Mouse (Mus musculus) limb, embryonic 13.5 days (tissue): Measurements from ENCODE around the gene Cmtm4. TPM values are rescaled to one million over a fixed set of nuclear protein-coding genes. Genes with fewer than 3 reads are reported as not detected.

Source experiments
- ATAC-seq: fragments of 200-750 bp; cut with Nextera tagmentation; 2 replicates; pipeline ENCODE4 v1.8.0; 2017; ENCODE audit warnings: low read depth, moderate number of reproducible peaks, moderate TSS enrichment; ENCODE audit not compliant: low FRiP score
- H3K27ac ChIP-seq: fragments of 300-500 bp; sonication (generic); 2 replicates; pipeline ENCODE4 v1.5.1; 2015; ENCODE audit warnings: inconsistent platforms, mild to moderate bottlenecking, moderate library complexity
- H3K27me3 ChIP-seq: fragments of 300-500 bp; sonication (generic); 2 replicates; pipeline ENCODE4 v1.6.1; 2015; ENCODE audit warnings: mild to moderate bottlenecking, inconsistent platforms
- H3K36me3 ChIP-seq: fragments of 300-500 bp; sonication (generic); 2 replicates; pipeline ENCODE4 v1.6.1; 2015; ENCODE audit warnings: inconsistent platforms, mild to moderate bottlenecking, moderate library complexity
- H3K4me1 ChIP-seq: fragments of 300-500 bp; sonication (generic); 2 replicates; pipeline ENCODE4 v1.6.1; 2015; ENCODE audit warnings: inconsistent platforms
- H3K4me2 ChIP-seq: fragments of 300-500 bp; sonication (generic); replicated peaks from 2 replicates; pipeline ENCODE4 v1.6.1; 2015; ENCODE audit warnings: inconsistent platforms, mild to moderate bottlenecking, moderate library complexity
- H3K4me3 ChIP-seq: fragments of 300-500 bp; sonication (generic); 2 replicates; pipeline ENCODE4 v1.5.1; 2015; ENCODE audit warnings: moderate library complexity, mild to moderate bottlenecking, inconsistent platforms
- H3K9ac ChIP-seq: fragments of 300-500 bp; sonication (generic); 2 replicates; pipeline ENCODE4 v1.6.1; 2015; ENCODE audit warnings: mild to moderate bottlenecking, inconsistent platforms
- H3K9me3 ChIP-seq: fragments of 300-500 bp; sonication (generic); 2 replicates; pipeline ENCODE4 v1.6.1; 2016; ENCODE audit warnings: inconsistent platforms
- WGBS: fragments of 180-500 bp; shearing (Covaris S2); methylation state at CpG from one replicate; pipeline ENCODE4 v1.1.7; 2015; 5-methylcytosine and 5-hydroxymethylcytosine counted together
- polyA plus RNA-seq: library from polyadenylated mRNA; unstranded; fragments of >200 nt; fragmentation: Nextera tagmentation; extraction: Ambion mirVana; gene quantifications from 2 replicates; pipeline ENCODE4 v1.2.1, GENCODE M21; 2015

Gene Cmtm4
- polyA plus RNA-seq, 1 experiment from 2014 or later: 3.0 TPM

DNA sequence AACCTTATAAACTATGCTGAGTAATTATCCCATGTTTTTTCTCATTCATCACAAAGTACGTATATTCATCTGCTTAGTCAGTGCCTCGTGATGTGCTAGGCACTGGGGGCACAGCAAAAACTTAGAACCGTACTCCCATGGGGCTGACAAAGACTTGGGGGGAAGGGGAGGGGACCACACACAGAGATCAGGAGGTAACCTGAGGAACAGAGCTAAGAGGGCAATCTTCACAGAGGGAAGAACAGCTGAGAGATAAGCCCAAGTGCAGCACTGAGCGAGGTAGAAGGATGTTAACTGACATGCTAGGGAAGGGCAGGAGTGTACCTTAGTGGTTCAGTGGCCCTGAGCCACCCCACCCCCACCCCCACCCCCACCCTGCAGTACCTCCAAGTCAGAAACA, 8.9 kb downstream of the Cmtm4 start:
- Histone ChIP-seq H3K9ac (no peak overlapping the region), H3K9me3 (no peaks in the 10 kb centered on the region), H3K27me3 (no peaks in the 10 kb centered on the region), H3K27ac (no peak overlapping the region), H3K4me1 (peaks cover 51% of the 10 kb centered on the region), H3K4me2 (peak overlapping the region; percentile 32), H3K4me3 (no peak overlapping the region), H3K36me3 (no peaks in the 10 kb centered on the region)
- peak; percentile 65; the same call in 1 of the 2 replicates for ATAC-seq
- 13% methylated on average over 4 of the region's 4 CpGs for WGBS

DNA sequence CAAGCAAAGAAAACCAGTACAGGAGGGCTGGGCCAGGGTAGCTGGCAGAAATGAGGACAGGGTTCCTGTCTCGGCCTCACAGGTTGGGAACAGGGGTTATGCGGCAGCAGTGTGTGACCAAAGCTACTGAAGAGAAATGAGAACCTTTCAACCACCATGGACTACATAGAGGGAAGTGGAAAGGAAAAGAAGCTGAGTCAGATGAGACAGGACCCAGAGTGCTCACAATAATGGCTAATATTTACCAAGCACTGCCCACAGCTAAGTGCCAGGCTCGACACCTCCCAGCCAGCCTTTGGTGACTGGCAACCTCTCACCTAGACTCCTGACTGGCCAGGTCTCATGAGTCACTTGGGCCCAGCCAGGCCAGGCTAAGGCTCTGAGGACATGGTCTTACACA, 11.6 kb downstream of the Cmtm4 start:
- ATAC-seq: no peak
- Histone ChIP-seq H3K36me3 (no peaks in the 10 kb centered on the region), H3K27ac (no peak overlapping the region), H3K4me2 (no peak overlapping the region), H3K9ac (no peak overlapping the region), H3K9me3 (no peaks in the 10 kb centered on the region), H3K4me3 (no peak overlapping the region), H3K4me1 (peaks cover 66% of the 10 kb centered on the region), H3K27me3 (no peaks in the 10 kb centered on the region)
- 76% methylated on average over 3 of the region's 3 CpGs for WGBS

DNA sequence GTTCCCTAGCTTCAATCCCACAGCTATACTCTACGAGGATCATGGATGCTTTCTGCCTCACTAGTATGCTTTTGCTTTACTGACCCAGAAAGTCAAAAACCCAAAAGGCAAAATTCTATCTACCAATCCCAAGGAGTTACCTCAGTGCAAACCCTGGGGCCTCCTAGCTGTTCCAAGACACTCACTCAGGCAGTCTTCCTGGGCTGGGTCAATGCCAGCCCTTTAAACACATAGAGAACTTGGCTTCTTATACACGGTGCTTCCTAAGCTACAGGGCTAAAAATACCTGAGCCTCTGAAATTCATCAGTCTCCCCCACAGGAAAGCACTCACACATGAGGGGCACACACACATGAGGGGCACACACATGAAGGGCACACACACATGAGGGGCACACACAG, 12.3 kb downstream of the Cmtm4 start:
- Histone ChIP-seq H3K9ac (no peak overlapping the region), H3K4me2 (no peak overlapping the region), H3K4me3 (no peak overlapping the region), H3K36me3 (no peaks in the 10 kb centered on the region), H3K4me1 (peaks cover 66% of the 10 kb centered on the region), H3K27ac (no peak overlapping the region), H3K27me3 (no peaks in the 10 kb centered on the region), H3K9me3 (no peaks in the 10 kb centered on the region)
- ATAC-seq: no peak
- 55% methylated on average over 2 of the region's 2 CpGs for WGBS

DNA sequence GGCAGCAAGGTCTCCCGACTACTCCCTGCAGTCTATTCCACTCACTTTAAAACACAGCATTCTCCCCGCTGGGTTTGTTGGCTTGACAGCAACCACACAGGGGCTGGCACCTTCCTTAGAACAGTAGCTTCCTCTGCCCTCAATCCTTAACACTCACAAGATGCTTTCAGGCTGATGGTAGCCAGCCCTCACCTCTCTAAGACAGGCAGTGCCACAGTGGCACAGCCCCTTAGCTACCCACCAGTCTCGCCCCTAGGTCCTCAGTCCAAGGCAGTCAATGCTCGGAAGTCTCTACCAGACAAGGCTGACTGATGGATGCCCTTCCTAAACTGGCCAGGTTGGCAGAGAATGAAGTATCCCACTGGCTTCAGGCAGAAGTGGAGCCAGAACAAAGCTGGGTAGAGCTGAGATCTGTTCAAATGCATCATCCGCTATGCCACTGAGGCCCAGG, 14.6 kb downstream of the Cmtm4 start:
- Histone ChIP-seq H3K36me3 (no peaks in the 10 kb centered on the region), H3K4me3 (no peak overlapping the region), H3K27ac (no peak overlapping the region), H3K4me1 (peaks cover 49% of the 10 kb centered on the region), H3K9me3 (no peaks in the 10 kb centered on the region), H3K9ac (0 out of 2 replicates have a peak overlapping the region, but pooled peaks have one; percentile 43), H3K27me3 (no peaks in the 10 kb centered on the region), H3K4me2 (no peak overlapping the region)
- WGBS: 83% methylated on average over 5 of the region's 5 CpGs
- ATAC-seq: no peak

DNA sequence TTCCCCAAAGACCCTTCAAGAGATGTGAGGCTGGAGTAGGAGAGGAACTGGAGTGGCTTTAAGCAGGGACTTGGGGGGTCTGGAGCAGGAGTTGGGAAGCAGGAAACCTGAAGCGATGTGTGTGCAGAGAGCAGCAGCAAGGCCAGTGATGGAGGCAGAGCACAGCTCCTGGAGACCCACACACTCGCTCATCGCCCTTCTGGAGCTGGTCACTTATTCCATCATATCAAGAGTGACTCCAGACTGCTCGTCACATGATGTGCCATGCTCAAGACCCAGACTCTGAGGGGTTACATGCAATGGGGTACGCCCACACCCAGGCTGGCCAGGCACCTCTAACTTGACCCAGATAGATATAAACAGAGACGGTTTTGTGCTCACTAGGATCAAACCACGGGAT, 15.3 kb downstream of the Cmtm4 start:
- Histone ChIP-seq H3K4me2 (no peak overlapping the region), H3K36me3 (no peaks in the 10 kb centered on the region), H3K27me3 (no peaks in the 10 kb centered on the region), H3K27ac (no peak overlapping the region), H3K9ac (no peak overlapping the region), H3K9me3 (no peaks in the 10 kb centered on the region), H3K4me1 (peaks cover 49% of the 10 kb centered on the region), H3K4me3 (no peak overlapping the region)
- WGBS: 86% methylated on average over 7 of the region's 7 CpGs
- ATAC-seq: no peak

DNA sequence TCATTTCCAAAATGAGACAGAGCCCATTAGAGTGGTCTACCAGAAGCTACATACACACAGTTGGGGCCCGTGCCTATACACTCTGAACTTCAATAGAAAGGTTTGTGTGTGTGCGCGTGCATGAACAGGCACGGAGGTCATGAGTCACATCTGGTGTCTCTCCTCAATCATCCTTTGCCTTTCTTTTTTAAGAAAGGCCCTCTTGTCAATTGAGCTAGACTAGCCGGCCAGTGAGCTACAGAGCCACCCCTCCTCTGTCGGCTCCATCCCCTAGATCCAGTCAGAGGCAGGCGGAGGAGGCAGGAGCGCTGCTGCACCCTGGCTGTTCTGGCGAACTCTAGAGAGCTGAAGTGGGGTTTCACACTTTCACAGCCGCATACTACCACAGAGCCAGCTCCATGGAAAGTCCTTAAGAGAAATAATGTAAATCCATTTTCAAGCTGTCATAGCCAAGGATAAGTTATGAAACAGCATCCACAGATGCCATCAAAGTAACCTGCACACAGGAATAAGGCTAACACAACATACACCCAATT, 16.2 kb downstream of the Cmtm4 start:
- no peak for ATAC-seq
- H3K27me3 ChIP-seq: no peaks in the 10 kb centered on the region

DNA sequence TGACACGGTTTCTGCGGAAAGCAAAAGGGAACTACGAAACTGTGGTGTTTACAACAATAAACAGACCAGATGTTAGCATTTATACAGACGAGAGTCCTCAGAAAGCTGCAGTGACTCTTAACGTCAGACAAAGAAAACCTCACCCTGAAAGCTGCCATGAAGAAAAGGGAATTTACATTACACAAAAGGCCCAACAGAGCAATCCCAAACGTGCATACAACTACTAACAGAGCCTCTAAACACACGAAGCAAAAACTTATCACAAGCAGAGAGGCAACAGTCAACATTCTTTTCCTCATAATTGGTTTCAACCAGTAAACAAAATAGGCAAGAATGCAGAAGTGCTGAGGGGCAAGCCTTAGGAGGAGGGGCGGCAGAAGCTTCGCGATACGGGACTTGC, 18.9 kb downstream of the Cmtm4 start:
- Histone ChIP-seq H3K4me1 (peaks cover 39% of the 10 kb centered on the region), H3K36me3 (no peaks in the 10 kb centered on the region), H3K4me3 (no peak overlapping the region), H3K27me3 (no peaks in the 10 kb centered on the region), H3K9me3 (no peaks in the 10 kb centered on the region), H3K27ac (no peak overlapping the region), H3K9ac (no peak overlapping the region), H3K4me2 (no peak overlapping the region)
- no peak for ATAC-seq
- 47% methylated on average over 11 of the region's 11 CpGs for WGBS

More for the DNA sequence above, 16.2 kb downstream of the Cmtm4 start:
- Histone ChIP-seq H3K9ac (no peak overlapping the region), H3K9me3 (no peaks in the 10 kb centered on the region), H3K36me3 (no peaks in the 10 kb centered on the region), H3K4me3 (no peak overlapping the region), H3K4me1 (peaks cover 52% of the 10 kb centered on the region), H3K27ac (no peak overlapping the region), H3K4me2 (no peak overlapping the region)
- 67% methylated on average over 10 of the region's 10 CpGs for WGBS

DNA sequence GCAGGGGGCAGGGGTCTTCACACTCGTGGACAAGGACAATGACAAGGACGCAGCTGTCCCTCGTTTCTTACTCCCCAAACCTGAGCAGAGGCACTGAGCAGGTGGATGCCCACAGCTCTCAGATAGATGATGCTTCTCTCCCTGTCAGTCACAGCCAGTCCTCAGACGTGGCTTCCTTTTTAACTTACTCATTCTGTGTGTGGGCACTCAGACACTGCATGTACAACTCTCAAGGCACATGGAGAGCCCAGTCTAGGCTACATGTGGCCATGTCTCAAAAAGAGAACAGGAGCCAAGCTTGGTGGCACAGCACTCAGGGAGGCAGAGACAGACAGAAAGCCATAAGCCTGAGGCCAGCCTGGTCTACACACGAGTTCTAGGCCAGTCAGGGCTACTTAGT, 19.6 kb downstream of the Cmtm4 start:
- ATAC-seq: no peak
- H3K9ac ChIP-seq: no peak overlapping the region; the same call in 1 of the 2 replicates
- H3K27me3 ChIP-seq: no peaks in the 10 kb centered on the region
- H3K27ac ChIP-seq: no peak overlapping the region
- 0 out of 2 replicates have a peak, but pooled peaks cover 3% of the 10 kb centered on the region for H3K36me3 ChIP-seq
- 78% methylated on average over 5 of the region's 5 CpGs for WGBS
- peaks cover 37% of the 10 kb centered on the region for H3K4me1 ChIP-seq
- no peaks in the 10 kb centered on the region for H3K9me3 ChIP-seq
- no peak overlapping the region for H3K4me3 ChIP-seq
- no peak overlapping the region for H3K4me2 ChIP-seq

DNA sequence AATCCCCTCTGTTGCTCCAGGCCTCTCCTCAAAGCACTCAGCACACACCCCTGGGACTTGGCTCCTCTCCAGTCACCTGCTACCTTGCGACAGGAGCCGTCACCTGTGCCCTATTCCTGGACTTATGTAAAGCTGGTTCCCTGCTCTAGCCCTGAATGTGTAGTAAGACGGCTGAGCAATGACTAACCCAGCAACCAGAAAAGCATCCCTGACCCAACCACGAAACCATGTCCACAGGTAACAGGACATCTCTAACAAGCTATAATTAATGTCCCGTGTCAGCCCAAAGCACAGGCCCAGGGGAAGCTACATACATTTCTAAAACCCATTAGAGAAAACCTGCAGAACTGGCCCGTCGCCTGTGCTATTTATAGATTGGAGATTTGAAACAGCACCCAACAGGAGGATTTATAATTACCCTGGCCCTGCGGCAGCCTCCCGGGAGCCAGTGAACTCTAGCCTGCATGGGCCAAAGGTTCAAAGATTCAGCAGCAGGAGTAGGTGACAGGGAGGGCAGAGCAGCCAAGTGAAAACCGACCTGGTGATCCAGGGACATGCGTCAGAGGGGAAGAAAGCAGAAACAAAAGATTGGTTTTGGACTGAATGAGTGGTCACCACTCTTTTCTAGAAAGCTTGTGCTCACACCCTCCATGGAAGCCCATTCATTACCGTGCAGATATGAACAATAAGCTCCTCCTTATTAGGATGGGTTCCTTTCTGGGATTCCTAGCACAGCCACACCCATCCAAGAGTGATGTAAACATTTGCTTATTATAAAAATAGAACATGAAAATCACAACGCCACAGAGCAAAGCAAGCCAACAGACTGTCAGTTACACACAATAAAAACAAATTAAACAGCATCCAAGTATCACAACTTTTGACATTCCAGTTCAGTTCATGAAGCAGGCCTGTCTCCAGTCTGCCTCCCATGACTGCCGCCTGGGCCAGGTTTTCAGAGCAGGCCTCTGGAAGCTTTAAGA, 20.5 kb downstream of the Cmtm4 start:
- Histone ChIP-seq H3K4me1 (peaks cover 29% of the 10 kb centered on the region), H3K27ac (peak overlapping the region; percentile 10; the same call in 1 of the 2 replicates), H3K9me3 (no peaks in the 10 kb centered on the region), H3K9ac (no peak overlapping the region), H3K36me3 (0 out of 2 replicates have a peak, but pooled peaks cover 3% of the 10 kb centered on the region), H3K4me3 (no peak overlapping the region), H3K4me2 (no peak overlapping the region), H3K27me3 (no peaks in the 10 kb centered on the region)
- no peak for ATAC-seq
- 44% methylated on average over 14 of the region's 14 CpGs for WGBS

DNA sequence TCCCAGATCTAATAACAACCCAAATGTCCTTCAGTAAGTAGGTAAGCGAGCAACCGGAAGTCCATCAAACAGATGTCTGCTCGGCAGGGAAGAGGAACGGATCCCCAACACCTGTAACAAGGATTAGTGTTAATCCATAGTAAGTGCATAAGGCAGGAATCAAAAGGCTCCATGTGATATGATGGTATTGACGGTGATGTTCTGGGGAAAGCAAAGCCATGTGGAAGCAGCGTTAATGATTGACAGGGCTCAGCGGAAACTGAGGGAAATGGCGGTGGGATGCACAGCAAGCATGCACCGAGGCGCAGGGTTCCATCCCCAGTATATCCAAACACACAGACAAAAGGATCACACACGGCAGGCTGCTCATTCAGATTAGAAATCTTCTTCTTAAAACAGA, 21.3 kb downstream of the Cmtm4 start:
- H3K9ac ChIP-seq: no peak overlapping the region
- no peaks in the 10 kb centered on the region for H3K27me3 ChIP-seq
- H3K4me2 ChIP-seq: no peak overlapping the region
- ATAC-seq: no peak
- no peak overlapping the region for H3K4me3 ChIP-seq
- peaks cover 24% of the 10 kb centered on the region for H3K4me1 ChIP-seq
- WGBS: 72% methylated on average over 11 of the region's 11 CpGs
- no peaks in the 10 kb centered on the region for H3K9me3 ChIP-seq
- H3K27ac ChIP-seq: no peak overlapping the region
- 0 out of 2 replicates have a peak, but pooled peaks cover 3% of the 10 kb centered on the region for H3K36me3 ChIP-seq

DNA sequence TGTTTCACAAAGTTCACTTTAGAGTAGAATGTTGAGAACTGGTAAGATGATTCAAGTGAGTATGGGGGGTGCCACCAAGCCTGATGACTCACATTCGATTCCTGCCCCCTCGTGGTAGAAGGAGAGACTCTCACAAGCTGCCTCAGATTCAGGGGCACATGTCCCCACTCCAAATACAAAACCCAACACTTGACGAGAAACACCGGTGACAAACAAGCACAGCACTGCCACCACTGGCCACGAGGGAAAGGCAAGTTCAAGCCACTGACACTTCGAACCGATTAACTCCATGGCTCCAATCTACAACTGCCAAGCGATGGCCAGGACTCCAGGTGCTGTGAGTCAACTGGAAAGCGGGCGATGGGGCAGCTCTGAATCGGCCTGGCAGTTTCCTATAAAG, 21.8 kb downstream of the Cmtm4 start:
- Histone ChIP-seq H3K4me3 (no peak overlapping the region), H3K9me3 (no peaks in the 10 kb centered on the region), H3K27me3 (no peaks in the 10 kb centered on the region), H3K27ac (no peak overlapping the region), H3K4me1 (peaks cover 23% of the 10 kb centered on the region), H3K9ac (no peak overlapping the region), H3K36me3 (0 out of 2 replicates have a peak, but pooled peaks cover 3% of the 10 kb centered on the region), H3K4me2 (no peak overlapping the region)
- 80% methylated on average over 11 of the region's 11 CpGs for WGBS
- no peak for ATAC-seq

DNA sequence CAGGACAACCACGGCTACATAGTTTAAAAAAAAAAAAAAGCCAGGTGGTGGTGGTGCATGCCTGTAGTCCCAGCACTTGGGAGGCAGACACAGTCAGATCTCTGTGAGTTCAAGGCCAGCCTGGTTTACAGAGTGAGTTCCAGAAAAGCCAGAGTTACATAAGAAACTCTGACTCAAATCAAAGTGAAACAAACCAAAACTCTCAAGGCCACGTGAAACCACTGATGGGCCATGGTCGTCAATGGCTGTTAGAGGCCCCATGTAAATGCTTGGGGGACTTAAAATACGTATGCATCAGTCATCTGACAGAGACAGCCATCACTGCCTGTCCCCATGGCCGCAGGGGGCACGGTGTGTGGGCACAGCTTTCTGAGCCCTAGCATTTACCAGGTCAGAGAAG, 24.5 kb downstream of the Cmtm4 start:
- Histone ChIP-seq H3K4me1 (peaks cover 31% of the 10 kb centered on the region), H3K27ac (no peak overlapping the region), H3K9ac (no peak overlapping the region), H3K36me3 (0 out of 2 replicates have a peak, but pooled peaks cover 3% of the 10 kb centered on the region), H3K4me3 (no peak overlapping the region), H3K4me2 (no peak overlapping the region), H3K27me3 (no peaks in the 10 kb centered on the region), H3K9me3 (no peaks in the 10 kb centered on the region)
- WGBS: 89% methylated on average over 6 of the region's 6 CpGs
- no peak for ATAC-seq
